Mouse (Mus musculus): ENCODE data around the gene Ropn1.
"Not testable (repeated sequence)": the region's sequence is repeated elsewhere in the genome, so short reads cannot be mapped to it uniquely, and the experiment has no call there.

The Ropn1 gene

GRCm38 (mm10) chr16:34691156-34691555, 41.4 kb downstream of the Ropn1 start:
- peak; percentile 33 for DNase-seq

DNA sequence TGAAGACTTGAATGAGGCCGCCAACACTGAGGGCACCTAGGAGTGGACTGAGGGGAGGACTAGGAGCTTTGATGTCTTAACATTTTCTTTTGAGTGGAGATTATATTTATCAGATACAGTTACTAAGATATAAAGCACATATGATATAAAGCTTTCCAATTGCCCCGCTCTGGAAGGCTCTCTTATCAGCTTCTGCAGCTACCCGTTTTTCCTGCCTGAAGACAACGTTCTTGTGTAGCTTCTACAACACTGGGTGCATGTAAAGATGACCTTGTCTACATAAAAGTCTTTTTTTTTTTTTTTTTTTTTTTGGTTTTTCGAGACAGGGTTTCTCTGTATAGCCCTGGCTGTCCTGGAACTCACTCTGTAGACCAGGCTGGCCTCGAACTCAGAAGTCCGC, 44.8 kb downstream of the Ropn1 start:
- no peak for DNase-seq

DNA sequence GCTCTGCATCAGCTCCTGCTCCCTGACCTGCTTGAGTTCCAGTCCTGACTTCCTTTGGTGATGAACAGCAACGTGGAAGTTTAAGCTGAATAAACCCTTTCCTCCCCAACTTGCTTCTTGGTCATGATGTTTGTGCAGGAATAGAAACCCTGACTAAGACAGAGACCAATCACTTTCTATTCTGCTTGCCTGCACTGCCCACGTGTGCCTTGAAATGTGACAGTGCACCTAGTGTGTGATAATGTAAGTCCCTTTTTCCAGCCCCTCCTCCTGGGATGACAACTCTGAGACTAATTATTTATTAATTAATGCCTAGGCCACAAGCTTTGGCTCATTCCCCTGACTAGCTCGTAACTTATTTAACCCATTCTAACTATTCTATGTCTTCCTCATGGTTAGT, 49.0 kb downstream of the Ropn1 start:
- DNase-seq, result not testable (repeated sequence)

- DNase-seq, result peak; percentile 58
Observed at GRCm38 (mm10) chr16:34700165-34700827, 50.6 kb downstream of the Ropn1 start.

DNA sequence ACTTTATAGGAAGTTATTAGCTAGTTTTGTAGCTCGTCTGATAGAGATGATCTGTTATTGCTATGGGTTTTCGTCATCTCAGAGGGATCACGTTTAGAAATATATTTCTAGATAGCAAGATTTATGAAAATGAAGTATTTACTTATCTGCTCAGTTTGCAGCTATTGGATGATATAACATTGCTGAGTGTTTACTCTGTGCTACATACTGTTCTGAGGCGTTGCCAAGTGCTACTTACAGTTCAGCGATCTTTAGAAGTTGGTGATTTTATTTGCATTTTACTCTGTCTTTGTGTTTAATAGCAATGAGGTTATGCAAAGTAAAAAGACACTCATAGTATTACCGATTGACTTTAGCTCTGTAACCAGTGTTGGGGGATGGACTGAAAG, 51.1 kb downstream of the Ropn1 start:
- no peak for DNase-seq

DNA sequence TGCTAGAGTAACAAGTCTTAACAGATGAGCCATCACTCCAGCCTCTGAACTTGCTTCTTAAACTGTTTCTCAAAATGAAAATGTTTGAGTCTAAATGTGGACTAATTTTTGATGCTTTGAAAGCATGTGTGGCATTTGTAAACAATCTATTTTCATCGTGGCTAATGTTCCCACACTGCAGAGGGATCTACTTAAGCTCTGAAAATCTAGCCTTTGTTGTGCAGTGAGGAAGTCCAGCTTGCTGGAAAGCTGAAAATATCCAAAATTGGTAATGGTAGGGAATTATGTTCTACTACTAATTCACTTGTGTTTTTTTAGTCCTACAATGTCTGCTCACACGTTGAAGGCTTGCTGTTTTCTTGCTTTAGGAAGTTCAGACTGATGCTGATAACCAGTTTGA, 56.3 kb downstream of the Ropn1 start:
- no peak for DNase-seq

GRCm38 (mm10) chr16:34706487-34706946, 56.8 kb downstream of the Ropn1 start:
- DNase-seq, result no peak

- no peak for DNase-seq
Observed at GRCm38 (mm10) chr16:34711481-34711880, 61.8 kb downstream of the Ropn1 start.

DNA sequence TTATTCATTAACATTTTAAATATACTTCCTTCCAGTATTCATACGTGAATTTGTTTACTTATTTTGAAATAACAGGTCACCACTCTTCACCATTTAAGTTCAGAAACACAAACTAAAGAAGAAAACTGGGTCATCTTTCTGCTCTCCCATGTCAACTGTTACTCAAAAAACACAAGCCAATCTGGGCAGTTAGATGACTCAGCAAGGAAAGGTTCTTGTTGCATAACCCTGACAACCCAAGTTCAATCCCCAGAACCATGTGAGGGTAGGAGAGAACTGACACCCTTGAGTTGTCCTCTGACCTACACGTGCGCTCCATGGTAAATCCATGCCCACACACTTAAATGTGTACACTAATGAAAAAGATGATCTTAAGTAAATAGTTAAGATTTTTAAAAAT, 75.4 kb downstream of the Ropn1 start:
- DNase-seq, result no peak

Data from liver (tissue).